ENCODE assay signal across 27 mouse cellular contexts in the genomic region with DNA sequence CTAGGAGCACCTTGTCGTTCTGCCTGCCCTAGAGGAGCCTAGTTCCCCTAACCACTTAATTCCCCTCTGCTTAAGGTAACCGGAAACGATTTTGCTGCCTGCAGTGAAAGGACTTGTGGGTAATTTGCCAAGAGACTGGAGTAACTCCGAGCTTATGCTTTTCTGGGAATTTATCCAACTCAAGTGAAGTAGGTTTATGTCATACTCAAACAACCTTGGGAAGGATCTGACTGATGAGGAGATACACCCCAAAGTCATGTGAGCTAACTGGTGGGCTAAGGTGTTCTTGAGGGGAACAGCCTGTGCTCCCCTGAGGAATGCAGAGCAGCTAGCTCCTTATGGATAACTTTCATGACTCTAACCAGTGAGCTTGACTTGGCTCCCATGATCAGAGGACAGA.
DNase-seq lines count a peak whose midpoint lies in the region; ATAC-seq and TF ChIP-seq lines count a peak whose summit lies in the region.
"Had no signal": no experiment of that assay in that cellular context is flagged by ENCODE, and none has a peak within 500 bp of the region (broad histone marks: within the 10 kb centered on the region; RNA-seq: fewer than 3 reads in every experiment).

No protein-coding gene starts in this region.

- no peaks in the 10 kb centered on the region for H3K36me3 ChIP-seq in limb, embryonic 11.5 days (ENCODE audit: control insufficient read depth, insufficient read depth, low read length)
- no peaks in the 10 kb centered on the region for H3K36me3 ChIP-seq in limb, embryonic 10.5 days
- H3K36me3 ChIP-seq in lung, postnatal 0 days (ENCODE audit: insufficient read depth, low read length) = no peaks in the 10 kb centered on the region
- H3K36me3 ChIP-seq: embryonic facial prominence, embryonic 13.5 days; forebrain, embryonic 10.5 days; forebrain, embryonic 15.5 days; heart, embryonic 10.5 days; heart, embryonic 13.5 days had no signal

- H3K27me3 ChIP-seq in limb, embryonic 11.5 days (ENCODE audit: control insufficient read depth, insufficient read depth, low read length) = no peaks in the 10 kb centered on the region
- no peaks in the 10 kb centered on the region for H3K27me3 ChIP-seq in limb, embryonic 10.5 days (ENCODE audit: low read depth, poor library complexity, severe bottlenecking)
- H3K27me3 ChIP-seq in lung, postnatal 0 days (replicated peaks; ENCODE audit: insufficient read depth, low read length) = no peaks in the 10 kb centered on the region
- H3K27me3 ChIP-seq: embryonic facial prominence, embryonic 13.5 days; forebrain, embryonic 15.5 days; heart, embryonic 13.5 days had no signal

- no peak for TF ChIP-seq POLR2A in lung, adult 2 months (IDR thresholded peaks at IDR 0.05; ENCODE audit: borderline replicate concordance, extremely low read depth, low read depth, low read length)

- no peak overlapping the region for H3K9ac ChIP-seq in limb, embryonic 11.5 days (ENCODE audit: low read length)
- no peak overlapping the region for H3K9ac ChIP-seq in lung, postnatal 0 days (replicated peaks; ENCODE audit: low read depth)
- H3K9ac ChIP-seq: embryonic facial prominence, embryonic 13.5 days; forebrain, embryonic 15.5 days; heart, embryonic 13.5 days; hindbrain, embryonic 14.5 days had no signal

- H3K4me2 ChIP-seq in limb, embryonic 11.5 days (ENCODE audit: low read depth, severe bottlenecking) = no peak overlapping the region
- H3K4me2 ChIP-seq in lung, postnatal 0 days (replicated peaks; ENCODE audit: low read depth, low read length) = no peak overlapping the region
- H3K4me2 ChIP-seq: embryonic facial prominence, embryonic 13.5 days; forebrain, embryonic 15.5 days; heart, embryonic 13.5 days; hindbrain, embryonic 14.5 days had no signal

- H3K4me3 ChIP-seq in limb, embryonic 11.5 days (ENCODE audit: low read depth, low read length) = no peak overlapping the region
- no peak overlapping the region for H3K4me3 ChIP-seq in limb, embryonic 10.5 days
- H3K4me3 ChIP-seq in lung, postnatal 0 days (ENCODE audit: low read depth, low read length) = no peak overlapping the region
- no peak overlapping the region for H3K4me3 ChIP-seq in lung, adult 2 months (replicated peaks; ENCODE audit: extremely low read depth, low read depth, low read length)
- H3K4me3 ChIP-seq: embryonic facial prominence, embryonic 13.5 days; forebrain, embryonic 10.5 days; forebrain, embryonic 15.5 days; heart, adult 2 months; heart, embryonic 10.5 days; heart, embryonic 13.5 days had no signal

- ATAC-seq in limb, embryonic 11.5 days (ENCODE audit: insufficient number of reproducible peaks, low FRiP score, low TSS enrichment, low read depth) = no peak
- ATAC-seq in lung, postnatal 0 days = peak; percentile 66
- ATAC-seq: forebrain, embryonic 15.5 days; hindbrain, postnatal 0 days; Patski had no signal

- H3K4me1 ChIP-seq in limb, embryonic 11.5 days (ENCODE audit: control insufficient read depth, insufficient read depth, low read length) = 0 out of 2 replicates have a peak, but pooled peaks cover 3% of the 10 kb centered on the region
- H3K4me1 ChIP-seq in limb, embryonic 10.5 days = peaks cover 14% of the 10 kb centered on the region
- H3K4me1 ChIP-seq in lung, postnatal 0 days (ENCODE audit: insufficient read depth, low read depth, low read length) = no peaks in the 10 kb centered on the region
- no peaks in the 10 kb centered on the region for H3K4me1 ChIP-seq in lung, adult 2 months (ENCODE audit: control insufficient read depth, insufficient read depth, low read length)
- H3K4me1 ChIP-seq: forebrain, embryonic 15.5 days had no signal

- peak; percentile 18 for DNase-seq in limb, embryonic 11.5 days (ENCODE audit: low spot score)
- DNase-seq in limb, embryonic 10.5 days (ENCODE audit: low spot score) = no peak
- DNase-seq in lung, postnatal 0 days (ENCODE audit: low spot score) = peak; percentile 74
- DNase-seq in lung, adult 2 months = no peak
- DNase-seq in A20 (ENCODE audit: low read depth, low spot score) (peak; percentile 33), NIH3T3 (ENCODE audit: low read depth) (peak; percentile 21)
- DNase-seq in kidney, postnatal 10 days = no peak
- no peak for DNase-seq in thymus, adult 18-20 months
- DNase-seq: adrenal gland, adult 2 months; adrenal gland, postnatal 14 days; cerebellum, adult 11 months; cerebellum, adult 2 months; cerebellum, adult 9-11 months; cerebellum, postnatal 25 days; gastrocnemius, postnatal 10 days; gastrocnemius, postnatal 36 days; heart, adult 2 months; heart, postnatal 14 days; heart, postnatal 4 days had no signal

- H3K27ac ChIP-seq in limb, embryonic 11.5 days (replicated peaks; ENCODE audit: low read depth, low read length) = no peak overlapping the region
- no peak overlapping the region for H3K27ac ChIP-seq in limb, embryonic 10.5 days
- H3K27ac ChIP-seq in lung, postnatal 0 days (ENCODE audit: low read length) = no peak overlapping the region
- H3K27ac ChIP-seq: embryonic facial prominence, embryonic 13.5 days; forebrain, embryonic 10.5 days; forebrain, embryonic 15.5 days; heart, adult 2 months; heart, embryonic 10.5 days; heart, embryonic 13.5 days; hindbrain, embryonic 14.5 days; hindbrain, postnatal 0 days had no signal

- no peaks in the 10 kb centered on the region for H3K9me3 ChIP-seq in limb, embryonic 11.5 days (ENCODE audit: control insufficient read depth, low read length)
- no peaks in the 10 kb centered on the region for H3K9me3 ChIP-seq in limb, embryonic 10.5 days (replicated peaks)
- no peaks in the 10 kb centered on the region for H3K9me3 ChIP-seq in lung, postnatal 0 days (ENCODE audit: low read length)
- H3K9me3 ChIP-seq: embryonic facial prominence, embryonic 13.5 days; forebrain, embryonic 10.5 days; forebrain, embryonic 15.5 days; heart, embryonic 10.5 days; heart, embryonic 13.5 days had no signal

- 83% methylated on average over 4 of the region's 4 CpGs for WGBS in limb, embryonic 11.5 days
- WGBS in limb, embryonic 10.5 days = 90% methylated on average over 4 of the region's 4 CpGs
- 24% methylated on average over 4 of the region's 4 CpGs for WGBS in lung, postnatal 0 days
- 39% methylated on average over 4 of the region's 4 CpGs for WGBS in lung, adult 2 months

- TF ChIP-seq EP300 in lung, postnatal 0 days (IDR thresholded peaks at IDR 0.05) = no peak

- no peak for TF ChIP-seq CTCF in lung, postnatal 0 days (IDR thresholded peaks at IDR 0.05)
- TF ChIP-seq CTCF in lung, adult 2 months (IDR thresholded peaks at IDR 0.05; ENCODE audit: insufficient read depth, low read length) = no peak

Comparison
In these comparisons a context has a peak if more than half of its experiments do, and no peak if none do; other contexts are left out.
1. DNase-seq: peak in limb, embryonic 11.5 days (single experiment), lung, postnatal 0 days (single experiment), A20 (single experiment) and NIH3T3 (single experiment); none in limb, embryonic 10.5 days (single experiment), lung, adult 2 months (single experiment), kidney, postnatal 10 days (single experiment) and thymus, adult 18-20 months (0 of 2).